Mouse (Mus musculus) megakaryocyte-erythroid progenitor cell, adult 5-6 weeks (primary cell): ENCODE measurements around the gene Igf2bp3. TPM values are rescaled to one million over a fixed set of nuclear protein-coding genes. Genes with fewer than 3 reads are reported as not detected.

Experiments used
- ATAC-seq: replicated peaks from 2 replicates; pipeline ENCODE4 v1.8.0; 2016; ENCODE audit warnings: mild to moderate bottlenecking, inconsistent platforms; ENCODE audit not compliant: severe bottlenecking, poor library complexity, low FRiP score, low TSS enrichment
- total RNA-seq, 2 experiments: library from RNA; stranded (forward) in 1 of 2; stranded (reverse) in 1 of 2; fragments of 200-1000, 215-1000 nt in 1 of 2; fragments of >200 nt in 1 of 2; fragmentation: Nextera tagmentation in 1 of 2; gene quantifications; 2 replicates each; pipeline ENCODE4 v1.2.3; 2014 to 2017

Gene Igf2bp3
- total RNA-seq, 2 experiments from 2014 or later = 0.17 TPM; not detected in 1

- no peak for ATAC-seq
Measured at GRCm38 (mm10) chr6:49219920-49220604, 5.3 kb upstream of the Igf2bp3 start.

GRCm38 (mm10) chr6:49219001-49219560 is 4.3 kb upstream of the Igf2bp3 start:
- no peak for ATAC-seq

- no peak for ATAC-seq
Measured at GRCm38 (mm10) chr6:49218275-49218802, 3.6 kb upstream of the Igf2bp3 start.

GRCm38 (mm10) chr6:49217581-49218274 is 3.0 kb upstream of the Igf2bp3 start:
- ATAC-seq = peak; percentile 97

GRCm38 (mm10) chr6:49216811-49217542 is 2.2 kb upstream of the Igf2bp3 start:
- ATAC-seq = no peak

- ATAC-seq = no peak
Measured at GRCm38 (mm10) chr6:49215748-49216585, 1.2 kb upstream of the Igf2bp3 start.

- ATAC-seq = no peak
Measured at GRCm38 (mm10) chr6:49214086-49214927, 450 bp downstream of the Igf2bp3 start.

GRCm38 (mm10) chr6:49213581-49214085 is 1.1 kb downstream of the Igf2bp3 start:
- no peak for ATAC-seq

GRCm38 (mm10) chr6:49212931-49213580 is 1.7 kb downstream of the Igf2bp3 start:
- ATAC-seq = no peak

GRCm38 (mm10) chr6:49212141-49212540 is 2.6 kb downstream of the Igf2bp3 start:
- no peak for ATAC-seq

GRCm38 (mm10) chr6:49211596-49211995 is 3.2 kb downstream of the Igf2bp3 start:
- no peak for ATAC-seq

- ATAC-seq = no peak
Measured at GRCm38 (mm10) chr6:49209881-49210854, 4.6 kb downstream of the Igf2bp3 start.

GRCm38 (mm10) chr6:49208935-49209334 is 5.8 kb downstream of the Igf2bp3 start:
- peak; percentile 66 for ATAC-seq

- ATAC-seq = no peak
Measured at GRCm38 (mm10) chr6:49208297-49208930, 6.3 kb downstream of the Igf2bp3 start.

- no peak for ATAC-seq
Measured at GRCm38 (mm10) chr6:49206416-49206815, 8.3 kb downstream of the Igf2bp3 start.

- no peak for ATAC-seq
Measured at GRCm38 (mm10) chr6:49195188-49195587, 19.6 kb downstream of the Igf2bp3 start.
